Mouse (Mus musculus): ENCODE data around the gene Hoxd9.

DNA sequence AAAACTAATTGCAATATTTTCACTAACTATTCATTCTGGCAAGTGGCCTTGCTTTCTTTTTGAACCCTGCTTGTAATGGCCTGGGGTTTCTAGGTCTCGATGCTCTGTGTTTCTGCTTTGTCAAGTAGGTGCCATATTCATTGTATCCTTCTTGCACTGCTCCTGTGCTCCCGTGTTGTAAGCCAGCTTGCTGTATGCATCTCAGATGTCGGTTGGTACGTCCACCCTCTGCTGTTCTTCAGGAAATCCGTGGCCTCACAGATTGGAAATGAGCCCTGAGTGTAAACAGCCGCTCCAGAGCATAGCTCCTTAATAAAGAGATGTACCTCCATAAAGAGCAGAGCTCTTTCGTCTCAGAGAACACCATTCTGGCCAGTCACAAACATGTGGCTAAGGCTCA lies 10.1 kb downstream of the Hoxd9 start:
- no peak for TF ChIP-seq CTCF (IDR thresholded peaks at IDR 0.05; ENCODE audit: low read depth)
- no peak for TF ChIP-seq EP300 (optimal IDR thresholded peaks at IDR 0.05)
